Mouse (Mus musculus): Measurements from ENCODE around the gene Gmfb. TPM values are rescaled to one million over a fixed set of nuclear protein-coding genes. Genes with fewer than 3 reads are reported as not detected.

Gmfb gene
- polyA plus RNA-seq, 1 experiment from 2014 or later = 58.5 TPM

DNA sequence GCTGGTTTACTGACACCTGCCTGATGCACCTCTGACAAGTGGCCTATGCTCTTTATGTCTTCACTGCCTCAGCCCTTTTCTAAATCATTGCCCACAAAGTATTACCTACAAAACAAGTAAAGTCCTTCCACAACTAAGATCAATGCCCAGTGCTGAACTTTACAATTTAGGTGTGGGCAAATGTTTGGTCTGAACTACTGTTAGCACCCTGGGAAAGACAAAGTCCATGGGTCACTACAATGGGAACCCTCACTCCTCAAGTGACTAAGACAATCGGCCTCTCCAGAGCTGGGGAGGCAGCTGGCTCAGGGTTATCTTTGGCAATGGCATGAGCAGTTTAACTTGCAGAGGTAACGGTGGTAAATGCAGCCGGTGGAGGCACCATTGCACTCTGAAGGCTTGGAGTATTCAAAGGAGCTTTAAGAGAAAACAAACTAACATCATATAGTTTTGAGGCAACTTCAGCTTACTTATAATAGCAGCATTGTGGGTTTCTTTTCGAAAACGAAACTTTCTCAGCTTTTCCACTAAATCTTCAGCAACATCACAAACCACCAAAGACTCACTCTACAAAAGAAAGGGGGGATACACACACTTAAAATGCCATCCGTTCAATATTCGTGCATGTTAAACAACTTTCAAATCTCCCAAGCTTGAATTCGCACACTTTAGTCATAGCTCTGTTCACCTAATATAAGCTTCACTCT is 5.0 kb downstream of the Gmfb start:
- no peak overlapping the region for H3K4me2 ChIP-seq (ENCODE audit: low read length)

GRCm38 (mm10) chr14:46815640-46816039 is 6.4 kb downstream of the Gmfb start:
- DNase-seq (ENCODE audit: low spot score) (no peak), ATAC-seq (replicated peaks; ENCODE audit: low FRiP score, low TSS enrichment, low read depth) (no peak)
- peaks cover 4% of the 10 kb centered on the region for H3K4me1 ChIP-seq (replicated peaks; ENCODE audit: control insufficient read depth, insufficient read depth, low read length)
- H3K4me3 ChIP-seq (ENCODE audit: low read depth, low read length) = no peak overlapping the region
- 85% methylated on average over 6 of the region's 6 CpGs for WGBS
- H3K9ac ChIP-seq (ENCODE audit: low read length) = no peak overlapping the region
- H3K27me3 ChIP-seq (replicated peaks; ENCODE audit: control insufficient read depth, insufficient read depth, low read length) = no peaks in the 10 kb centered on the region
- peaks cover 53% of the 10 kb centered on the region for H3K36me3 ChIP-seq (ENCODE audit: control insufficient read depth, insufficient read depth, low read length)
- no peak overlapping the region for H3K4me2 ChIP-seq (ENCODE audit: low read length)
- no peaks in the 10 kb centered on the region for H3K9me3 ChIP-seq (ENCODE audit: control insufficient read depth, low read length)
- no peak overlapping the region for H3K27ac ChIP-seq (ENCODE audit: low read depth)

More for the DNA sequence above, 5.0 kb downstream of the Gmfb start:
- DNase-seq (ENCODE audit: low spot score) = no peak
- H3K4me3 ChIP-seq (ENCODE audit: low read depth, low read length) = no peak overlapping the region
- no peaks in the 10 kb centered on the region for H3K27me3 ChIP-seq (replicated peaks; ENCODE audit: control insufficient read depth, insufficient read depth, low read length)
- WGBS = 96% methylated on average over 8 of the region's 8 CpGs
- no peak overlapping the region for H3K9ac ChIP-seq (ENCODE audit: low read length)
- ATAC-seq (replicated peaks; ENCODE audit: low FRiP score, low TSS enrichment, low read depth) = no peak
- peaks cover 10% of the 10 kb centered on the region for H3K4me1 ChIP-seq (replicated peaks; ENCODE audit: control insufficient read depth, insufficient read depth, low read length)
- H3K27ac ChIP-seq (ENCODE audit: low read depth) = no peak overlapping the region
- H3K9me3 ChIP-seq (ENCODE audit: control insufficient read depth, low read length) = no peaks in the 10 kb centered on the region
- H3K36me3 ChIP-seq (ENCODE audit: control insufficient read depth, insufficient read depth, low read length) = peaks cover 39% of the 10 kb centered on the region

DNA sequence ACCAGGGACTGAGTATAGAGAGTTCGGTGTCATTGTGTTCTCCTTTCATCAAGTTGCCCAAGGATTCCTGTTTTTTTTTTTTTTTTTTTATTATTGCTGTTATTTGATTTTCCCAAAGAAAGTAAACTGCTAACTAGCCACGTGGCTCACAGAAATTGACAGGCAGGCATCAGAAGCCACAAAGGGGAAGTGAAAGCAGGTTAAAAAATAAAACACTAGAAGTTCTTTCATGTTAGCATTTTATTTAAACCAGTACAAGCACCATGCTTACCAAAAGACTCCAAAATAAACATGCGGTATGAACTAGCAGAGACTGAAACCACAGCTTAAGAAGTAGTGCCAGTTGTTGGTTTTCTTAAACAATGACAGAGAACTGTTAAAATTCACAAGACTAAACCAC is 14.1 kb downstream of the Gmfb start:
- Histone ChIP-seq H3K4me3 (ENCODE audit: low read depth, low read length) (no peak overlapping the region), H3K4me1 (replicated peaks; ENCODE audit: control insufficient read depth, insufficient read depth, low read length) (no peaks in the 10 kb centered on the region), H3K27me3 (replicated peaks; ENCODE audit: control insufficient read depth, insufficient read depth, low read length) (no peaks in the 10 kb centered on the region), H3K9me3 (ENCODE audit: control insufficient read depth, low read length) (no peaks in the 10 kb centered on the region), H3K4me2 (ENCODE audit: low read length) (no peak overlapping the region), H3K9ac (ENCODE audit: low read length) (no peak overlapping the region), H3K27ac (ENCODE audit: low read depth) (no peak overlapping the region), H3K36me3 (ENCODE audit: control insufficient read depth, insufficient read depth, low read length) (peaks cover 48% of the 10 kb centered on the region)
- ATAC-seq (replicated peaks; ENCODE audit: low FRiP score, low TSS enrichment, low read depth) = no peak
- no peak for DNase-seq (ENCODE audit: low spot score)
- WGBS = 73% methylated on average over 3 of the region's 3 CpGs

GRCm38 (mm10) chr14:46806186-46806585 is 15.9 kb downstream of the Gmfb start:
- Histone ChIP-seq H3K9ac (ENCODE audit: low read length) (no peak overlapping the region), H3K4me2 (ENCODE audit: low read length) (no peak overlapping the region), H3K27me3 (replicated peaks; ENCODE audit: control insufficient read depth, insufficient read depth, low read length) (no peaks in the 10 kb centered on the region), H3K4me3 (ENCODE audit: low read depth, low read length) (no peak overlapping the region), H3K9me3 (ENCODE audit: control insufficient read depth, low read length) (no peaks in the 10 kb centered on the region), H3K27ac (ENCODE audit: low read depth) (no peak overlapping the region), H3K4me1 (replicated peaks; ENCODE audit: control insufficient read depth, insufficient read depth, low read length) (no peaks in the 10 kb centered on the region), H3K36me3 (ENCODE audit: control insufficient read depth, insufficient read depth, low read length) (peaks cover 34% of the 10 kb centered on the region)
- no peak for DNase-seq (ENCODE audit: low spot score)
- ATAC-seq (replicated peaks; ENCODE audit: low FRiP score, low TSS enrichment, low read depth) = no peak
- 76% methylated on average over 5 of the region's 5 CpGs for WGBS

- ATAC-seq (replicated peaks; ENCODE audit: low FRiP score, low TSS enrichment, low read depth) = no peak
- WGBS = 85% methylated on average over 1 of the region's 1 CpGs
- DNase-seq (ENCODE audit: low spot score) = no peak
- H3K27ac ChIP-seq (ENCODE audit: low read depth) = no peak overlapping the region
- H3K36me3 ChIP-seq (ENCODE audit: control insufficient read depth, insufficient read depth, low read length) = peaks cover 12% of the 10 kb centered on the region; the same call in 1 of the 2 replicates
- 0 out of 2 replicates have a peak, but pooled peaks cover 2% of the 10 kb centered on the region for H3K9me3 ChIP-seq (ENCODE audit: control insufficient read depth, low read length)
- H3K9ac ChIP-seq (ENCODE audit: low read length) = no peak overlapping the region
- no peak overlapping the region for H3K4me2 ChIP-seq (ENCODE audit: low read length)
- H3K4me1 ChIP-seq (replicated peaks; ENCODE audit: control insufficient read depth, insufficient read depth, low read length) = no peaks in the 10 kb centered on the region
- no peak overlapping the region for H3K4me3 ChIP-seq (ENCODE audit: low read depth, low read length)
- no peaks in the 10 kb centered on the region for H3K27me3 ChIP-seq (replicated peaks; ENCODE audit: control insufficient read depth, insufficient read depth, low read length)
Measured at GRCm38 (mm10) chr14:46803791-46804190, 18.3 kb downstream of the Gmfb start.

- no peak overlapping the region for H3K4me2 ChIP-seq (ENCODE audit: low read length)
- ATAC-seq (replicated peaks; ENCODE audit: low FRiP score, low TSS enrichment, low read depth) = no peak
- 81% methylated on average over 4 of the region's 4 CpGs for WGBS
Measured at GRCm38 (mm10) chr14:46803259-46803658, 18.8 kb downstream of the Gmfb start.

DNA sequence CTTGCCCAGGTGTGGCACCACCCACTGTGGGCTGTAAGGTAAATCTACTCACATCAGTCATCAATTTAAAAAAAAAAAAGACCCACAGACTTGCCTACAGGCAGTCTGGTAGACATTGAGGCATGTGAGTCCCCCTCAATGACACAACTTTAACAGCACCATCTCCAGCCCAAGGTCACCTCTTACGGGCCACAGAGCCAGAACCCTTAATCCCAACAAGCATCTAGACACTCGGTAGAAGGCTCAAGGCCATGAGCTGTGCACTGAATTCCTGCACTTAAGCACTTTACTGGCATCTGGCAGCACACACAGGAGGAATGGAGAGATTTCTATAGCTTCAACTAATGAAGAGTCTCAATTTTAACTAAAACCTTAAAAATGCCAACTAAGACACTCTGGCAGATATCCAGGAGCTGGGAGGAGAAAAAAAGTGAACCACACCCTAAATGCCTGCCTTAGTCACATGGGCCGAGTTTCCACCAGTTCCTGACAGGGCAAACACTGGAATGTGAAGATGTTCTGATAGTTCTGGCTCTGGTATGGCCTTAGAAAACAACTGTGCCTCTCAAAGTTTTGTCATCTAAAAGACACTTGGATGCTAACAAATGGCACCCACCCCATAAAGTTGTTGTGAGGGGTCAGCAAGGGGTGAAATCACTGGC is 21.2 kb downstream of the Gmfb start:
- WGBS = 65% methylated on average over 3 of the region's 3 CpGs
- Histone ChIP-seq H3K36me3 (ENCODE audit: control insufficient read depth, insufficient read depth, low read length) (no peaks in the 10 kb centered on the region; the same call in 1 of the 2 replicates), H3K4me2 (ENCODE audit: low read length) (no peak overlapping the region), H3K27me3 (replicated peaks; ENCODE audit: control insufficient read depth, insufficient read depth, low read length) (no peaks in the 10 kb centered on the region), H3K9ac (ENCODE audit: low read length) (no peak overlapping the region), H3K4me1 (replicated peaks; ENCODE audit: control insufficient read depth, insufficient read depth, low read length) (no peaks in the 10 kb centered on the region), H3K4me3 (ENCODE audit: low read depth, low read length) (no peak overlapping the region), H3K27ac (ENCODE audit: low read depth) (no peak overlapping the region), H3K9me3 (ENCODE audit: control insufficient read depth, low read length) (0 out of 2 replicates have a peak, but pooled peaks cover 2% of the 10 kb centered on the region)
- DNase-seq (ENCODE audit: low spot score) (no peak), ATAC-seq (replicated peaks; ENCODE audit: low FRiP score, low TSS enrichment, low read depth) (no peak)

More at GRCm38 (mm10) chr14:46803259-46803658, 18.8 kb downstream of the Gmfb start:
- H3K4me1 ChIP-seq (replicated peaks; ENCODE audit: control insufficient read depth, insufficient read depth, low read length) = no peaks in the 10 kb centered on the region
- no peak overlapping the region for H3K9ac ChIP-seq (ENCODE audit: low read length)
- no peak overlapping the region for H3K4me3 ChIP-seq (ENCODE audit: low read depth, low read length)
- no peaks in the 10 kb centered on the region for H3K27me3 ChIP-seq (replicated peaks; ENCODE audit: control insufficient read depth, insufficient read depth, low read length)
- peaks cover 7% of the 10 kb centered on the region; the same call in 1 of the 2 replicates for H3K36me3 ChIP-seq (ENCODE audit: control insufficient read depth, insufficient read depth, low read length)
- H3K27ac ChIP-seq (ENCODE audit: low read depth) = no peak overlapping the region
- 0 out of 2 replicates have a peak, but pooled peaks cover 2% of the 10 kb centered on the region for H3K9me3 ChIP-seq (ENCODE audit: control insufficient read depth, low read length)
- no peak for DNase-seq (ENCODE audit: low spot score)

DNA sequence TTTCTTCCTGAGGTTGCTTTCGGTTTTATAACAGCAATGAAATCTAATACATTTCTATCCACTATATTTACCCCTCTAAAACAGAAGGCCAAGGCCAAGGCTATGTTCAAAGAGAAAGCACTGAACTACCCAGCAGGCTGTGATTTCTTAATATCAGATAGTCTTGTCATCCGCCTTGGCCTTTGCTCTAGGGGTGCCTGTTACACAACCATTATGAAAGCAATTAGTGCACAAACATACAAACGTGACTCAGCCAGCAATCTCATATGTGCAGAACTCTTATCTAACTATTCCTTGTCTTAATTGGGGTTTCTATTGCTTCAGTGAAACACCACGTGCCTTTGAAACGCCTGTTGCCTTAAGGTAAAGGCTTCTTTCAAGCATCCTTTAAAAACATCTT is 27.9 kb downstream of the Gmfb start:
- Histone ChIP-seq H3K9me3 (ENCODE audit: control insufficient read depth, low read length) (0 out of 2 replicates have a peak, but pooled peaks cover under 1% of the 10 kb centered on the region), H3K4me3 (ENCODE audit: low read depth, low read length) (no peak overlapping the region), H3K36me3 (ENCODE audit: control insufficient read depth, insufficient read depth, low read length) (no peaks in the 10 kb centered on the region), H3K27me3 (replicated peaks; ENCODE audit: control insufficient read depth, insufficient read depth, low read length) (no peaks in the 10 kb centered on the region), H3K27ac (ENCODE audit: low read depth) (no peak overlapping the region), H3K4me1 (replicated peaks; ENCODE audit: control insufficient read depth, insufficient read depth, low read length) (no peaks in the 10 kb centered on the region), H3K4me2 (ENCODE audit: low read length) (no peak overlapping the region), H3K9ac (ENCODE audit: low read length) (no peak overlapping the region)
- DNase-seq (ENCODE audit: low spot score) (no peak), ATAC-seq (replicated peaks; ENCODE audit: low FRiP score, low TSS enrichment, low read depth) (no peak)
- WGBS = 87% methylated on average over 5 of the region's 5 CpGs

Data from intestine, embryonic 14.5 days (tissue).